Mouse (Mus musculus) hindbrain, embryonic 15.5 days (tissue): ENCODE data around the gene Maml2. TPM values are rescaled to one million over a fixed set of nuclear protein-coding genes. Genes with fewer than 3 reads are reported as not detected.

ENCODE experiments used
- ATAC-seq: fragments of 200-750 bp; cut with Nextera tagmentation; 2 replicates; pipeline ENCODE4 v1.8.0; 2017; ENCODE audit warnings: low read depth, moderate number of reproducible peaks, moderate TSS enrichment; ENCODE audit not compliant: low FRiP score
- H3K27ac ChIP-seq: fragments of 300-500 bp; sonication (generic); replicated peaks from 2 replicates; pipeline ENCODE4 v1.5.1; 2015; ENCODE audit warnings: mild to moderate bottlenecking, inconsistent platforms
- H3K27me3 ChIP-seq: fragments of 300-500 bp; sonication (generic); 2 replicates; pipeline ENCODE4 v1.6.1; 2015; ENCODE audit warnings: control low read depth, inconsistent platforms
- H3K36me3 ChIP-seq: fragments of 300-500 bp; sonication (generic); 2 replicates; pipeline ENCODE4 v1.6.1; 2015; ENCODE audit warnings: control low read depth, inconsistent platforms
- H3K4me1 ChIP-seq: fragments of 300-500 bp; sonication (generic); replicated peaks from 2 replicates; pipeline ENCODE4 v1.6.1; 2015; ENCODE audit warnings: control low read depth, inconsistent platforms
- H3K4me2 ChIP-seq: fragments of 300-500 bp; sonication (generic); 2 replicates; pipeline ENCODE4 v1.6.1; 2015; ENCODE audit warnings: moderate library complexity, mild to moderate bottlenecking, inconsistent platforms
- H3K4me3 ChIP-seq: fragments of 300-500 bp; sonication (generic); 2 replicates; pipeline ENCODE4 v1.5.1; 2015; ENCODE audit warnings: mild to moderate bottlenecking, inconsistent platforms
- H3K9ac ChIP-seq: fragments of 300-500 bp; sonication (generic); 2 replicates; pipeline ENCODE4 v1.6.1; 2015; ENCODE audit warnings: inconsistent platforms
- H3K9me3 ChIP-seq: fragments of 300-500 bp; sonication (generic); 2 replicates; pipeline ENCODE4 v1.6.1; 2016; ENCODE audit warnings: control low read depth, inconsistent platforms
- WGBS: fragments of 180-500 bp; shearing (Covaris S2); methylation state at CpG from one replicate; pipeline ENCODE4 v1.1.7; 2015; 5-methylcytosine and 5-hydroxymethylcytosine counted together
- polyA plus RNA-seq: library from polyadenylated mRNA; unstranded; fragments of >200 nt; fragmentation: Nextera tagmentation; extraction: Ambion mirVana; gene quantifications from 2 replicates; pipeline ENCODE4 v1.2.1, GENCODE M21; 2015

The Maml2 gene
- 11.2 and 12.3 TPM in 2 replicates for polyA plus RNA-seq

DNA sequence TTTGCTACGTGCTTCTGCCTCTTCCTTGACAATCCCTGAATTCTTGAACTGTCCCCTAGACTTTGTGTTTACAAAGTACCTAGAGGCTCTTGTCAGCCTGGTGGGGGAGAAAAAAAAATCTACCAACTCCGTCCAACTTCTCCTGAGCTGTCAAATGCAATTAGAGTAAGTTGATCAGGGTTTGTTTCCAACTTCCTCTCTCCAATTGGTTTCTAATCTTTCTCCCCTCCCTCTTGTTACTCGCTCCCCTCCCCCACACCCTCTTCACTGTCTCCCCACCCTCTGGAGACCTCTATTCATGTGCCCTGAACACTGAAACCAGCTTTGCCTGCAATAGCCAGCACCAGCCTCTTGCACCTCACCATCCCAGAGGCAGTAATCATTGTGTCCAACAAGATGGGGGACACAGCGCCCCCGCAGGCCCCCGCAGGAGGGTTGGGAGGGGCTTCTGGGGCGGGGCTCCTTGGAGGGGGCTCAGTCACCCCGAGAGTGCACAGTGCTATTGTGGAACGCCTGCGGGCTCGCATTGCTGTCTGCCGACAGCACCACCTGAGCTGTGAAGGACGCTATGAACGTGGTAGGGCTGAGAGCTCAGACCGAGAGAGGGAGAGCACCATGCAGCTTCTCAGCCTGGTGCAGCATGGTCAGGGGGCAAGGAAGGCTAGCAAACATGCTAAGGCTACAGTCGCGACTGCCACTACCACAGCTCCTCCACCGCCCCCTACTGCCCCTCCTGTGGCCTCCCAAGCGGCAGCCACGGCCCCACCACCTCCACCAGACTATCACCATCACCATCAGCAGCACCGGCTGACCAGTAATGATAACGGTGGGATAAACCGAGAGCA, at the start of gene Maml2:
Maml2 (plus strand) TSS at position 290 of the 845 bp plus-strand sequence.
- Histone ChIP-seq H3K9ac (peak within 1 kb of the TSS; percentile 75), H3K27me3 (no peaks in the 10 kb centered on the region), H3K36me3 (no peaks in the 10 kb centered on the region), H3K4me1 (peaks cover 62% of the 10 kb centered on the region), H3K4me3 (peak within 1 kb of the TSS; percentile 62), H3K4me2 (peak within 1 kb of the TSS; percentile 99), H3K9me3 (no peaks in the 10 kb centered on the region), H3K27ac (peak within 1 kb of the TSS; percentile 81)
- under 1% methylated on average over 23 of the region's 23 CpGs for WGBS
- ATAC-seq: peak; percentile 76

DNA sequence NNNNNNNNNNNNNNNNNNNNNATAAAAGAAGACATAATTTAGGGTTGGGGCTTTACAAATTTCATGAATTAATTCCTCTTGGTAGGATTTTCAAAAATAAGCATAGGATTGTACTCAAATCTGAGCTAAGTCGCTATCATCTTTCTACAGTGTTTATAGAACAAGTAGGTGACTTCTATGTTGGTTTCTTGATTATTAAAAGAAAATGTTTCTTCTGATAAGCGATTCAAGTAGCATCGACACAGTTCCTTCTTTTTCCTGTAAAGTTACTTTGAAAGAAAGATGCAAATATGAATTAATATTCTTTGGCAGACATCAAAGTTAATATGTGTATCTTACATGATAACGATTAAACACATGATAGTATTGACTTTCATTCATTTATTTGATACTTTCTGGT, 49.7 kb upstream of the Maml2 start:
- Histone ChIP-seq H3K4me3 (no peak overlapping the region), H3K27ac (no peak overlapping the region), H3K36me3 (no peaks in the 10 kb centered on the region), H3K9me3 (no peaks in the 10 kb centered on the region), H3K9ac (no peak overlapping the region), H3K4me1 (peaks cover 24% of the 10 kb centered on the region), H3K27me3 (no peaks in the 10 kb centered on the region), H3K4me2 (peak overlapping the region; percentile 76)
- WGBS: 95% methylated on average over 4 of the region's 4 CpGs
- no peak for ATAC-seq

DNA sequence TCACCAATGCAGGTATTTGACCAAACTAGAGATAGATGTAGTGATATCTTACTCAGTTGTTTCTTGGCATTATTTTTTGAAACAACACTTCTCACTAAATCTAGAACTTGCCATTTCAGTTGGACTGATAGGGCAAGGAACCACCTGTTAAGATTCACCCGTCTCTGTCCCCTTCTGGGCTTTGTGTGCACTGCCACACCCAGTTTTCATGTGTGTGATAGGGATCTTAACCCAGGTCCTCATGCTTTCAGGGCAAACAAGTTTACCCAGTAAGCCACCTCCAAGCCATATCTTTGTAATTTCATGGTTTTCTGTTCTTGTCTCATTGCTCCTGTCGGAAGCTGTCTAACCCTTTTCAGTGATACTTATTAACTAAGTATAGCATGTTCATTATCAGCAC, 46.5 kb upstream of the Maml2 start:
- no peaks in the 10 kb centered on the region for H3K9me3 ChIP-seq
- no peak overlapping the region for H3K9ac ChIP-seq
- no peak for ATAC-seq
- no peak overlapping the region for H3K4me2 ChIP-seq
- H3K36me3 ChIP-seq: no peaks in the 10 kb centered on the region
- peaks cover 8% of the 10 kb centered on the region for H3K4me1 ChIP-seq
- no peaks in the 10 kb centered on the region for H3K27me3 ChIP-seq
- H3K4me3 ChIP-seq: no peak overlapping the region
- 81% methylated on average over 2 of the region's 2 CpGs for WGBS
- H3K27ac ChIP-seq: no peak overlapping the region

DNA sequence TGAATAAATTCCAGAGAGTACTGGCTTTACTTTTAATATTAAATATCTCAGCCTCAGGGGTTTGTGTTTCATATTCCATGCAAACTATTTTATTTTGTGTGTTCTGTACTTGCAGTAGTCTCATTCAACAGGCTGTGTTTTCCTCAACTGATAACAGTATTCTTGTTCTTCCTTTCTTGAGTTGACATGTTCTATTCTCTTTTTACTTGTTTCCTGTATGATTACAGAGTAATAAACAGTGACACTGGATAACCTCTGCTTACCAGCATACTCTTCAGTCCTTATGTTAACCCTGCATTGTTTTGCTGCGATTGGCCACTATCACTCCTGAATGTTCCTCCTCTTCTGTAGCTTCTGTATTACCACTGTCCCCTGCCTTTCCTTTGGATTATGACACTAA, 41.0 kb upstream of the Maml2 start:
- Histone ChIP-seq H3K9me3 (no peaks in the 10 kb centered on the region), H3K27ac (no peak overlapping the region), H3K27me3 (no peaks in the 10 kb centered on the region), H3K4me1 (no peaks in the 10 kb centered on the region), H3K9ac (no peak overlapping the region), H3K4me2 (no peak overlapping the region), H3K4me3 (no peak overlapping the region), H3K36me3 (no peaks in the 10 kb centered on the region)
- no peak for ATAC-seq
- 97% methylated on average over 1 of the region's 1 CpGs for WGBS

DNA sequence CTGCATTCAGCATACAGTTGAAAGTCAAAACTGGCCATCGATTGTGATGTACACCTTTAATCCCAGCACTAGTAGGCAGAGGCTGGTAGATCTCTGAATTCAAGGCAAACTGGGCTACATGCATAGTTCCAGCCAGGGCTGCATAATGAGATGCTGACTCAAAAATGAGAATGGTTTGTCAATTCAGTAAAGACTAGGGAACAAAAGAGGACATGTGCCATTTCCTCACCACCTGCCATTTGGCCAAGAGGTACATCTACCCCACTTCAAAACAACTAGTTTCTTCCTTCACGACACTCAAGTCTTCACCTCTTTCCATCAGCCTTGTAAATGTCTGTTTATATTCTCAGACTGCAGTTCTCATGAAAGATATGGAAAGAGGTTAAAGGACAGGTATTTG, 39.6 kb upstream of the Maml2 start:
- H3K27ac ChIP-seq: no peak overlapping the region
- no peak overlapping the region for H3K4me2 ChIP-seq
- no peak overlapping the region for H3K9ac ChIP-seq
- H3K4me3 ChIP-seq: no peak overlapping the region
- H3K27me3 ChIP-seq: no peaks in the 10 kb centered on the region
- ATAC-seq: no peak
- 94% methylated on average over 2 of the region's 2 CpGs for WGBS
- H3K9me3 ChIP-seq: no peaks in the 10 kb centered on the region
- H3K36me3 ChIP-seq: no peaks in the 10 kb centered on the region
- H3K4me1 ChIP-seq: no peaks in the 10 kb centered on the region

DNA sequence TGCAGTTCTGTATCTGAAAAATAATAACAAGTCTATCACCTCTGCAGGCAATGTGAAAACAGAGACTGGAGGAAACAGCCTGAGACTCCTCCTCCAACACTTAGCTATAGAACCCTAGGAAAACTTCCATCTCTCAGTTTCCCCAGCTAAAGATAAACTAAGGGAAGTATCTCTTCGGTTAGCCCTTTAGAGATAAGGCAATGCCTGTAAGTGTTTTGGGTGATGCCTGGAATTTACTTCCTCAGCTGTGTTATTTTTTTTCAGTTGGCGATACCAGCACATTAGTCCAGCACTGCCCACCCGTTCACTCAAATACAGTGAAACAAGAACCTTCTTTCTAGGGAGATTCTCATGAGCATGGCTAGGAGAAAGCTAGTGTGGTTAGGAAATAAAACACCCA, 36.8 kb upstream of the Maml2 start:
- Histone ChIP-seq H3K36me3 (no peaks in the 10 kb centered on the region), H3K27ac (no peak overlapping the region)
- WGBS: 88% methylated on average over 3 of the region's 3 CpGs

DNA sequence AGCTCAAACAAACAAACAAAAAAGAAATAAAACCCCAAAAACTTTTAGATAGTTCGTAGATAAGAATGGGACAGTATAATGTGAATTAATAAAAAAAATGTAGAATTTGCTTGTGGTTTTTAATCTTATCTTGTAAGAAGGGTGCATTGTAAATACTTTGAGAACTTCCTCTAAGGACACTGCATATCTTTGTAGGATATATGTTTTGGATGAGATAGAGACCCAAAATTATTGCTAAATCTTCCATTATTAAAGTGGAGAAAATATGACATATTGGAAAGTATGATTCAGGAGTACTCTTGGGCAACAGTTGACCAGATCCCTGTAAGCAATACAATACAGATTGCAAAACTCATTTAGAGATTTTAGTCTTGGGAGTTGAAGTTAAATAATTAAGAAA, 24.5 kb upstream of the Maml2 start:
- peaks cover 4% of the 10 kb centered on the region; the same call in 1 of the 2 replicates for H3K36me3 ChIP-seq
- no peak for ATAC-seq
- no peak overlapping the region for H3K9ac ChIP-seq
- no peaks in the 10 kb centered on the region for H3K27me3 ChIP-seq
- 100% methylated on average over 1 of the region's 1 CpGs for WGBS
- H3K4me1 ChIP-seq: no peaks in the 10 kb centered on the region
- no peaks in the 10 kb centered on the region for H3K9me3 ChIP-seq
- H3K4me3 ChIP-seq: no peak overlapping the region
- H3K27ac ChIP-seq: no peak overlapping the region
- H3K4me2 ChIP-seq: no peak overlapping the region

More for the DNA sequence above, 36.8 kb upstream of the Maml2 start:
- H3K9me3 ChIP-seq: no peaks in the 10 kb centered on the region
- no peak for ATAC-seq
- no peaks in the 10 kb centered on the region for H3K27me3 ChIP-seq
- H3K4me2 ChIP-seq: no peak overlapping the region
- H3K4me1 ChIP-seq: no peaks in the 10 kb centered on the region
- no peak overlapping the region for H3K9ac ChIP-seq
- H3K4me3 ChIP-seq: no peak overlapping the region

DNA sequence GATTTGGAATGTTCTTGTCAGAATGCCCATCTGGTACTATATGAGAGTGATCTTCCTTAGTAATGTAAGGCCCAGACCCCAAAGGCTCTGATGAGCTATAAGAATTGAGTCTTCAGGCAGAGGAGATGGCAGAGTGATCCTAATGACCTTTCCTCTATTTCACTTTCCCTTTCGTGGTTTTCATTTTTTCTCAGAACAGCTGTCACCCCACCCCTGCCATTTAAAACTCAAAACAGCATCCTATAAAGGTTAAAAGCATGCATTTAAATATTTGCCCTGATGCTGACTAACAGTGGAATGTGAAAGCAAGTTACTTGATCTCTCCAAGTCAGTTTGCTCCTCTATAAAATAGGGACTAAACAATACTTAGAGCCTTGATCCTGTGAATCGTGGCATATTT, 10.3 kb upstream of the Maml2 start:
- Histone ChIP-seq H3K9me3 (no peaks in the 10 kb centered on the region), H3K4me2 (no peak overlapping the region), H3K36me3 (no peaks in the 10 kb centered on the region), H3K27ac (no peak overlapping the region), H3K9ac (no peak overlapping the region), H3K27me3 (no peaks in the 10 kb centered on the region), H3K4me1 (no peaks in the 10 kb centered on the region), H3K4me3 (no peak overlapping the region)
- no peak for ATAC-seq
- 74% methylated on average over 2 of the region's 2 CpGs for WGBS

DNA sequence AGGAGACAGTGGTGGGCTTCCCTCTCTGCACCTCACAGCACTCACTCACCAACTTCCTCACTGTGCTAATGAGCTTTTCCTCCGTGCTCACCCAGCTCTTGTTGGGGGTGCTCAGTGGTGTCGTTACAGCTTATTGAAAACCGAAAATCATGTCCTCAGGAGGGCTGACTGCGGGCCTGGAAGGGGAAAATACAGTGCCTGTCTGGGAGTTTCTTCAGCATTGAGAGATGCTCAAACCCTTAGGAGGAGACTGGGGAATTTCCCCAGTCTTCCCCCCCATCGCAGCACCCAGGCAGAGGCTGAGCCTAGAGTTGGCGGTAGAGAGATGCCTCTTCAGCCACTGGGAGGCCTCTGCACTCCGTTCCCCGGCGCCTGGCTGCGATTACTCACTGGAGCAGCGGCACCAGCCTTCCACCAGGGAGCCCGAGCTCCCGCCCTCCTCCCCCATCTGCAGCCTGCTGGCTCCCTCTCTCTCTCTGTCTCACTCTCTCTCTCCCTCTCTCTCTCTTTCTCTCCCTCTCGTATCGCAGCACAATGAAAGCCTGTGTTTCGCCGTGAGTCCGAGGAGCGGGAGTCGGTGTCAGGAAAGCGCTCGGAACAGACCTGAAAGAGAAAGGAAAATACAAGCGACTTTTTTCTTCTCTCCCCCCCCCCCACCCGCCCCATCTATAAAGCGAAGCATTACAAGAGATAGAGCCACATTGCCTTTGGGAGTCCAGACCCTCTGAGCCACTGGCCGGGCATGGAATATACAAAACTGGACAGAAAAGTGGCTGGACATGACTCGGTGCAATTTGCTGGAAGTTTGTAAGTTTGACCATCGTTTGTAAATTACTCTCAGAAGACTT, 1.3 kb upstream of the Maml2 start:
- H3K9me3 ChIP-seq: no peaks in the 10 kb centered on the region
- ATAC-seq: peak; percentile 91
- H3K27ac ChIP-seq: peak overlapping the region; percentile 81
- H3K4me1 ChIP-seq: peaks cover 48% of the 10 kb centered on the region
- no peaks in the 10 kb centered on the region for H3K27me3 ChIP-seq
- peak overlapping the region; percentile 75 for H3K9ac ChIP-seq
- H3K4me2 ChIP-seq: peak overlapping the region; percentile 99
- H3K36me3 ChIP-seq: no peaks in the 10 kb centered on the region
- peak overlapping the region; percentile 62 for H3K4me3 ChIP-seq
- under 1% methylated on average over 27 of the region's 28 CpGs for WGBS

DNA sequence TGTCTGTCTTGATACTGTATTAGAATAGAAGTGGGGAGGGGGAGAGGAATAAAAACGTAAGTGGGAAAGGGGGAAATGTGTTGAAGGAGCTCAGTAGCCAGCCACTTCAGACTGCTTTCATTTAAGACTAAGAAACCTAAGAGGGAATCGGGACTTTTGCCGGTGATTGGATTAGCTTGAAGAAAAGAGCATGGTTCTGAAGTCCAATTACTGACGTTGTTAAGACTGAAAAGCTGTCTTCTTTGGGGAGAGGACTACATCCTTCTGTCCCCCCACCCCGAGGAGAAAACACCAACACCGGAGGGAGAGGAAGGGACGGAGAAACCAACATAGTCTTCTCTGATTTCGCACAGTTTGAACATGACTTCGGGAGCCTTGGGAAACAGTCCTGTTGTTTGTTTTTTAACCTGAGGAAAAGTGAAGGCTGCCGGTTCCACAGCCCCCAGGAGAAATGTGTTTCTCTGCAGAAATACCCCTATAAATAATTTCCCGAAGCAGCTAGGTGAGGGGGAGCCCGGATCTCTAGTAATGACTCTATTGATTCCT, 562 bp upstream of the Maml2 start:
- no peaks in the 10 kb centered on the region for H3K36me3 ChIP-seq

DNA sequence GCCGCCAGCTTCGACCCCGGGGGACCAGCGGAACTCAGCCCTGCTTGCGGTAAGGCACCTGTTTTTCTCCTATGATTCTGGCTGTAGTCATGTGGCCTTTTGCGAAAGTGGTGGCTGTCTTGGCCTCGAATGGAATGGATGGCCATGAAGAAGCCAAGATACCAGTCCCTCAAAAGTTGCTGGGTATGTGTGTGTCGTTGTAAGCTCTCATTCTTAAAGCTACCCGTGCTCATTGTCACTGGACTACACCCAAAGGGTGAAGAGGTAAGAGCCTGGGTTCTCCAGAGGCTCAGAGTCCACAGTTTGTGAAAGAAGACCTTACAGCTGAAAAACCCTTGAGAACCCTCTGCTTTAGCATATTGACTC, 739 bp downstream of the Maml2 start:
- Histone ChIP-seq H3K27me3 (no peaks in the 10 kb centered on the region), H3K36me3 (no peaks in the 10 kb centered on the region), H3K4me2 (peak overlapping the region; percentile 99), H3K9me3 (no peaks in the 10 kb centered on the region), H3K27ac (peak overlapping the region; percentile 81), H3K4me3 (peak overlapping the region; percentile 62), H3K9ac (peak overlapping the region; percentile 75), H3K4me1 (peaks cover 68% of the 10 kb centered on the region)
- ATAC-seq: no peak
- 12% methylated on average over 9 of the region's 9 CpGs for WGBS

More for the DNA sequence above, 562 bp upstream of the Maml2 start:
- Histone ChIP-seq H3K9me3 (no peaks in the 10 kb centered on the region), H3K4me1 (peaks cover 55% of the 10 kb centered on the region), H3K4me2 (peak overlapping the region; percentile 99), H3K27me3 (no peaks in the 10 kb centered on the region), H3K9ac (peak overlapping the region; percentile 75), H3K4me3 (peak overlapping the region; percentile 62), H3K27ac (peak overlapping the region; percentile 81)
- no peak for ATAC-seq
- WGBS: under 1% methylated on average over 12 of the region's 12 CpGs

DNA sequence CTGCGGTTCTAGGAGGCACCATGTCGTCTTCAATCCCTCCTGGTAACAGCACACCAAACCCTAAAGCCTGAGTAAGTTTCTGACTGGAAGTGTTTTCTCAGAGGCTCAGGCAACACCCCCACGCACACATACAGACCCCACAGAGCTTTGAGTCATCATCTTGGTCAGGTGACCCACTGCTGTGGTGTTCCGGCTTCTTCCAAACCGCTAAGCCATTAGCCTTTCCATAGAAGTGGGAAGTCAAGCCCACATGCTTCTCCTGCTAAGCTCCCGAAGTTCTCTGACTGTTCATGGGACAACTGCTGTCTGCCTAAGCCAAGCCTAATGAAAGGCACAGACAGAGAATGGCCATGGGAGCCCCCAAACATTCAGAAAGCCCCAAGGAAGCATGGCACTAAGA, 1.4 kb downstream of the Maml2 start:
- no peaks in the 10 kb centered on the region for H3K27me3 ChIP-seq
- peak overlapping the region; percentile 99 for H3K4me2 ChIP-seq
- 64% methylated on average over 6 of the region's 6 CpGs for WGBS
- no peaks in the 10 kb centered on the region for H3K9me3 ChIP-seq
- no peak for ATAC-seq
- H3K4me1 ChIP-seq: peaks cover 75% of the 10 kb centered on the region
- peak overlapping the region; percentile 62 for H3K4me3 ChIP-seq
- H3K9ac ChIP-seq: peak overlapping the region; percentile 14; the same call in 1 of the 2 replicates
- no peaks in the 10 kb centered on the region for H3K36me3 ChIP-seq
- H3K27ac ChIP-seq: peak overlapping the region; percentile 81
